Mouse (Mus musculus): ENCODE measurements around the gene Eif2s1. TPM values are rescaled to one million over a fixed set of nuclear protein-coding genes. Genes with fewer than 3 reads are reported as not detected.

The Eif2s1 gene
- 60.6 TPM for total RNA-seq (2023)

DNA sequence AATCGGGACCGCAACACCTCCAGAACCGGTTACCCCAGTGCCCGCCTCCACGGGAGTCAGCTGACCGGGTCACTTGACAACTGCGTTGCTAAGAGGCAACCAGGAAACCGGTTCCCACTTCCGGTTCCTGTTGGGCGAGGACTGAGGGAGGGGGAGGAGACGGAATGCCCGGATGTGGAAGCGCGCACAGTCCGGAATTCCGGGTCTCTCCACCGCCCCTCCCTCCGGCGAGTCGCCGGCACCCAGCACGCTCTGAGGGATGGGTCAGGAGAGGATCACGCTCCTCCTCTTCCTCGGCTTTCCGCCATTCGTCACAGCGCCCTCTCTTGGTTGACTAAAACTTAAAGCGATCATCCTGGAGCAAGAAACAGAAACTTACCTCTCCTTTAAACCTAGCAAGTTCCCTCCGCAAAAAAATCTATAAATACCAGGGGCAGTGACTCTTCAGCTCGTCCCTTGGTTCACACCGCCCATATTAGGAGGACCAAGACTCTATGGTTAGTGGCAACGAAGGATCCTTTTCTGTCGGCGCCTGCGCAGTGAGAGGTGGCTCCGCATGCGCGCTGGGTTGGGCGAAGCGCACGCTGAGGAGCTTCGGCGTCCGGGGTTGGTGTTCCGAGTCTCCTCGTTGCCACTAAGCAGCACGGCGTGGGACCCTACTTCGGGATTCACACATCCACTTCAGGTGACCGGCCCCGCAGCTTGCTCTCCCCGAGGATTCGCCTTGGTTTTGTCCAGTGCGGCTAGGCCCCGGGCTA lies at the start of gene Eif2s1, which contains the start of gene Atp6v1d:
Eif2s1 (plus strand) TSS at position 324 of the 758 bp plus-strand sequence.
Atp6v1d (minus strand) TSS at position 143 of the 758 bp plus-strand sequence.

DNA sequence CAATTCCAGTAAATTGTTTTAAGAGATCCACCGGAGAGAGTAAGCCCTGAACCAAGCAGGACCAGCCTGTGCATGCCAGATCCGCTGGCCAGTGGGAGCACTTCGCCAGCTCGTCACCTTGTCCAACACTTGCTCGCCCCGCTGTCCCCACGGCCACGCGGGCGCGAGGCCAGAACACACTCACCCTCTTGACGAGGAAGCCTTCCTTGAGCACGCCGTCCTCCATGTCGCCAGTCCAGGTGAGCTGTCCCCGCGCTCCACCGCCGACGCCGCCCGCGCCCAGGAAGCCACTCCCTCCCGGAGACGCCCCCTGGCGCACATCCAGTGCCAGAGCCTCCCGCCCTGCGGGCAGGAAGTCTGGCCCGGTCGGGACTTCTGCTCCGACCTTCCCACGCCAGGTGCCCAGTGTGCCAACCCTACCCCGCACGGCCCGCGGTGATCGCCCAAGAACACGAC lies 45.1 kb downstream of the Eif2s1 start, which contains the start of gene Plek2:
Plek2 (minus strand) TSS at position 258 of the 456 bp plus-strand sequence.

Other genes with a start within 250 kb of the Eif2s1 start
- not detected for gene Fam71d, start 170.3 kb upstream of the Eif2s1 start, total RNA-seq (2023)
- gene Mpp5, start 112.9 kb upstream of the Eif2s1 start, total RNA-seq (2023) = 9.5 TPM
- 105 TPM for gene Atp6v1d, start 181 bp upstream of the Eif2s1 start, total RNA-seq (2023)
- gene Plek2, start 45.1 kb downstream of the Eif2s1 start, total RNA-seq (2023) = not detected
- 35.4 TPM for gene Tmem229b, start 145.8 kb downstream of the Eif2s1 start, total RNA-seq (2023)
- 0.67 TPM for gene Plekhh1, start 167.3 kb downstream of the Eif2s1 start, total RNA-seq (2023)
- gene Pigh, start 227.8 kb downstream of the Eif2s1 start, total RNA-seq (2023) = 7.0 TPM